Mouse (Mus musculus) right cerebral cortex, postnatal 4 days (tissue): Measurements from ENCODE around the gene Nbeal1.

Experiments
- DNase-seq: peaks from one replicate; pipeline ENCODE4 v3.0.0-alpha.2; 2022

The Nbeal1 gene

DNA sequence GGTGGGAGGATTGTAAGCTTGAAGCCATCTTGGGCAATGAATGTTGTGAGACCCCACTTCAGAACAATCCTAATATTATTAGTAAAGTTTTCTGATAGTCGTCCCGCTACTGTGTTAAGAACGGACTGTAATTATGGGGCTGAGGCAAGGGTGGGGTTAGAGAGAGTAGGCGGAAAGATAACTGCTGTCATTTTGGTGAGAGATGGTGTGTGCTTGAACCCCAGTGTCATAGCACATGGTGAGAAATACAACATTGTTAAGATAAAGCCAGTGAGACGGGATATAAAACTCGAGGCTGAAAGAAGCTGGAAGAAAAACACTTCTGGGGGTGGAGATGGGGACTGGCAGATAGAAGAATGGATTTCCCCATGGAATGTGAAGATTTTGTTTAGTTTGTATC, 164.3 kb downstream of the Nbeal1 start:
- no peak for DNase-seq

DNA sequence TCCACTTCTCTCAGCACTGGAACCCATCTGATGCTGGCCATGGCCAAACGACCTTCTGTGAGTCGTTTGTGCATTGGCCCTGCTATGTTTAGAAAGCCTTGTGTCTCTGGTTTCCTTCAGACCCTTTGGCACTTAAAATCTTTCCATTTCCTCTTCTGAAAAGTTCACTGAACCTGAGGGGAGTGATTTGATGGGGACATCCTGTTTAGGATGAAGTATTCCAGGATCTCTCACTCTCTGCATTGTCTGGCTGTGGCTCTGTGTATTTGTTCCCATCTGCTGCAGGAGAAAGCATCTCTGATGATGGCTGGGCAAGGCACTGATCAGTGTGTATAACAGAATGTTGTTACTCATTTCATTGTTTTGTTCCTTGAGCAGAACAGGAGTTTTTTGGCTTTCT, 165.3 kb downstream of the Nbeal1 start:
- no peak for DNase-seq

GRCm38 (mm10) chr1:60352786-60353185, 172.4 kb downstream of the Nbeal1 start:
- no peak for DNase-seq

DNA sequence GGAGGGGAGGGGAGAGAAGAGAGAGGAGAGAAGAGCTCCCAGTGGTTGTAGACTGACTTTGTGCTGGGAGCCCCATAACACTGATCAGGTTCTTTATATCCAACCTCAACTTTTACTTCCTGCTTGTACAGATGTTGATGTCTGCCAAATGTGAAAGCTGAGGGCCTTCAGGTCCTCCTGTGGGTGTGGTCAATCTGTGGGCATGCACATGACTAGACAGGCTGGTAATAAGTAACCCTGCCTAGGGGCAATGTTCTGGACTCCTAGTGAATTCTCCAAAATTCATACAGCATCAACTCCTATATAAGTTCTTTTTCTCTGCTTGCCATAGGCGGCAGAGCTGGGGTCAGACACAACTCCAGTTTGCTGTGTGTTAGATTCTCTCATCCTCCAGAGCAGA, 181.2 kb downstream of the Nbeal1 start:
- no peak for DNase-seq

DNA sequence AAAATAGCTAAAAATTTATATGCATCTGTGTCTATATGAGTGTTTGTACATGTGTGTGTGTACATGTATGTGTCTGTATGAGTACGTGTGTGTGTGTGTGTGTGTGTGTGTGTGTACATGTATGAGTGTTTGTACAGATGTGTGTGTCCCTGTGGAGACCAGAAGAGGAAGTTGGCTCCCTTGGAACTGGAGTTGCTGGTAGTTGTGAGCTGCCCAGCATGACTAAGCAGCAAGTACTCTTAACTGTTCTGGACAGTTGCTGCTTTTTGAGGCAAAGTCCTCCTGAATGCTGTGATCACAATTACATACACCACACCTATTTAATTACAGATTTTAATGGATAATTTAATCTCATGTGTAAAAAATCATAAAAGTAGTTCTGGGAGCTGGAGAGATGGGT, 196.2 kb downstream of the Nbeal1 start:
- DNase-seq = no peak

DNA sequence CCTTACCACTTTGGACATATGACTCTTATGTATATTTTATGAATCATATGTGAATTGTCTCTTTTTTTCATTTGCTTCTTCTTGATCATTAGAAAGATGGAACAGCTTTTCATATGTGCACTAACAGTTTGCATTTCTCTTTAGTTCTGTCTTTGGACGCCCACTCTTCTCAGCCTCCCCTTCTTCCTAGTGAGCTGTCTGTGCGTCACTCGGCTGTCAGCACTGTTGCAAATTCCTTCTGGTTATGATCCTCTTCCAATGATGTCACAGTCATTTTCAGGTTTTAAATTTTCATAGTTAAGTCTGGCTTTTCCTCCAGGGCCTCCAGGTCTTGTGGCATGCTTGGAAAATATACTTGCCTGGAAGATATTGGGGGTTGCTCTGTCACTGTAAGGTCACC, 201.5 kb downstream of the Nbeal1 start:
- no peak for DNase-seq
